Mouse (Mus musculus): ENCODE results near the gene Ccdc8. TPM values are rescaled to one million over a fixed set of nuclear protein-coding genes. Genes with fewer than 3 reads are reported as not detected.
A peak's percentile ranks its signal among the peaks of the same experiment; 100 is the strongest.
"Not testable (repeated sequence)": the region's sequence is repeated elsewhere in the genome, so short reads cannot be mapped to it uniquely, and the experiment has no call there.

Gene Ccdc8
- polyA plus RNA-seq, 1 experiment: 9.7 TPM

GRCm38 (mm10) chr7:16950861-16951635 is 41.5 kb upstream of the Ccdc8 start:
- Histone ChIP-seq H3ac (ENCODE audit: control insufficient read depth, insufficient read length, low read depth) (no peak overlapping the region), H3K4me3 (ENCODE audit: insufficient read depth, poor library complexity, severe bottlenecking) (no peak overlapping the region), H3K79me2 (ENCODE audit: control insufficient read depth, insufficient read depth) (no peaks in the 10 kb centered on the region), H3K79me3 (ENCODE audit: low read depth) (no peaks in the 10 kb centered on the region), H3K36me3 (ENCODE audit: control insufficient read depth, insufficient read depth) (no peaks in the 10 kb centered on the region), H3K27me3 (ENCODE audit: control insufficient read depth, insufficient read depth, insufficient read length) (no peaks in the 10 kb centered on the region)
- no peak for TF ChIP-seq MYOD1 (IDR thresholded peaks at IDR 0.05; ENCODE audit: control insufficient read depth, insufficient read length, low read depth)
- TF ChIP-seq CTCF (IDR thresholded peaks at IDR 0.05; ENCODE audit: control insufficient read depth, insufficient read depth, insufficient read length): peak; percentile 73

GRCm38 (mm10) chr7:16953776-16954175 is 38.7 kb upstream of the Ccdc8 start:
- not testable (repeated sequence) for H3K79me3 ChIP-seq (ENCODE audit: low read depth); H3K4me3 ChIP-seq (ENCODE audit: insufficient read depth, poor library complexity, severe bottlenecking); H3K27me3 ChIP-seq (ENCODE audit: control insufficient read depth, insufficient read depth, insufficient read length); H3K36me3 ChIP-seq (ENCODE audit: control insufficient read depth, insufficient read depth); H3ac ChIP-seq (ENCODE audit: control insufficient read depth, insufficient read length, low read depth); H3K79me2 ChIP-seq (ENCODE audit: control insufficient read depth, insufficient read depth)

- no peaks in the 10 kb centered on the region for H3K79me3 ChIP-seq (ENCODE audit: low read depth)
- H3K4me3 ChIP-seq (ENCODE audit: insufficient read depth, poor library complexity, severe bottlenecking): no peak overlapping the region
- H3K36me3 ChIP-seq (ENCODE audit: control insufficient read depth, insufficient read depth): no peaks in the 10 kb centered on the region
- H3K79me2 ChIP-seq (ENCODE audit: control insufficient read depth, insufficient read depth): no peaks in the 10 kb centered on the region
- no peak for TF ChIP-seq CEBPB (IDR thresholded peaks at IDR 0.05; ENCODE audit: low read depth)
- TF ChIP-seq MYOD1 (IDR thresholded peaks at IDR 0.05; ENCODE audit: control insufficient read depth, insufficient read length, low read depth): peak; percentile 80
- H3ac ChIP-seq (ENCODE audit: control insufficient read depth, insufficient read length, low read depth): no peak overlapping the region
- peaks cover 3% of the 10 kb centered on the region for H3K27me3 ChIP-seq (ENCODE audit: control insufficient read depth, insufficient read depth, insufficient read length)
Measured at GRCm38 (mm10) chr7:16955712-16956111, 36.8 kb upstream of the Ccdc8 start.

- no peaks in the 10 kb centered on the region for H3K79me2 ChIP-seq (ENCODE audit: control insufficient read depth, insufficient read depth)
- no peaks in the 10 kb centered on the region for H3K79me3 ChIP-seq (ENCODE audit: low read depth)
- no peak overlapping the region for H3ac ChIP-seq (ENCODE audit: control insufficient read depth, insufficient read length, low read depth)
- H3K4me3 ChIP-seq (ENCODE audit: insufficient read depth, poor library complexity, severe bottlenecking): no peak overlapping the region
- no peaks in the 10 kb centered on the region for H3K36me3 ChIP-seq (ENCODE audit: control insufficient read depth, insufficient read depth)
- peaks cover 3% of the 10 kb centered on the region for H3K27me3 ChIP-seq (ENCODE audit: control insufficient read depth, insufficient read depth, insufficient read length)
- TF ChIP-seq USF1 (IDR thresholded peaks at IDR 0.05; ENCODE audit: low read depth) (no peak), CEBPB (IDR thresholded peaks at IDR 0.05; ENCODE audit: low read depth) (no peak), MYOD1 (IDR thresholded peaks at IDR 0.05; ENCODE audit: control insufficient read depth, insufficient read length, low read depth) (no peak), MAX (IDR thresholded peaks at IDR 0.05) (no peak), MYOG (IDR thresholded peaks at IDR 0.05; ENCODE audit: control insufficient read depth, extremely low read depth, insufficient read length) (no peak), FOSL1 (IDR thresholded peaks at IDR 0.05; ENCODE audit: insufficient read depth, low read length, poor library complexity, severe bottlenecking) (no peak), CTCF (IDR thresholded peaks at IDR 0.05; ENCODE audit: control insufficient read depth, insufficient read depth, insufficient read length) (no peak)
Measured at GRCm38 (mm10) chr7:16956410-16957265, 35.9 kb upstream of the Ccdc8 start.

- no peaks in the 10 kb centered on the region for H3K79me3 ChIP-seq (ENCODE audit: low read depth)
- no peak within 1 kb of the TSS for H3ac ChIP-seq (ENCODE audit: control insufficient read depth, insufficient read length, low read depth)
- H3K27me3 ChIP-seq (ENCODE audit: control insufficient read depth, insufficient read depth, insufficient read length): peaks cover 3% of the 10 kb centered on the region
- no peak within 1 kb of the TSS for H3K4me3 ChIP-seq (ENCODE audit: insufficient read depth, poor library complexity, severe bottlenecking)
- no peaks in the 10 kb centered on the region for H3K36me3 ChIP-seq (ENCODE audit: control insufficient read depth, insufficient read depth)
- no peak for TF ChIP-seq MYOD1 (IDR thresholded peaks at IDR 0.05; ENCODE audit: control insufficient read depth, insufficient read length, low read depth)
- TF ChIP-seq FOSL1 (IDR thresholded peaks at IDR 0.05; ENCODE audit: insufficient read depth, low read length, poor library complexity, severe bottlenecking): no peak
- no peak for TF ChIP-seq CEBPB (IDR thresholded peaks at IDR 0.05; ENCODE audit: low read depth)
- TF ChIP-seq USF1 (IDR thresholded peaks at IDR 0.05; ENCODE audit: low read depth): no peak
- no peak for TF ChIP-seq MAX (IDR thresholded peaks at IDR 0.05)
- no peak for TF ChIP-seq CTCF (IDR thresholded peaks at IDR 0.05; ENCODE audit: control insufficient read depth, insufficient read depth, insufficient read length)
- no peak for TF ChIP-seq MYOG (IDR thresholded peaks at IDR 0.05; ENCODE audit: control insufficient read depth, extremely low read depth, insufficient read length)
- H3K79me2 ChIP-seq (ENCODE audit: control insufficient read depth, insufficient read depth): no peaks in the 10 kb centered on the region
Measured at GRCm38 (mm10) chr7:16959539-16960187, 32.8 kb upstream of the Ccdc8 start, which contains the start of gene Pnmal1. Gene Pnmal1, plus strand, starts transcription at chr7:16959679.

- Histone ChIP-seq H3K36me3 (ENCODE audit: control insufficient read depth, insufficient read depth) (no peaks in the 10 kb centered on the region), H3K79me2 (ENCODE audit: control insufficient read depth, insufficient read depth) (no peaks in the 10 kb centered on the region), H3K79me3 (ENCODE audit: low read depth) (no peaks in the 10 kb centered on the region), H3K4me3 (ENCODE audit: insufficient read depth, poor library complexity, severe bottlenecking) (no peak overlapping the region), H3K27me3 (ENCODE audit: control insufficient read depth, insufficient read depth, insufficient read length) (peaks cover 3% of the 10 kb centered on the region), H3ac (ENCODE audit: control insufficient read depth, insufficient read length, low read depth) (no peak overlapping the region)
- TF ChIP-seq FOSL1 (IDR thresholded peaks at IDR 0.05; ENCODE audit: insufficient read depth, low read length, poor library complexity, severe bottlenecking) (no peak), CTCF (IDR thresholded peaks at IDR 0.05; ENCODE audit: control insufficient read depth, insufficient read depth, insufficient read length) (no peak), MYOG (IDR thresholded peaks at IDR 0.05; ENCODE audit: control insufficient read depth, extremely low read depth, insufficient read length) (no peak), MYOD1 (IDR thresholded peaks at IDR 0.05; ENCODE audit: control insufficient read depth, insufficient read length, low read depth) (no peak), USF1 (IDR thresholded peaks at IDR 0.05; ENCODE audit: low read depth) (no peak), MAX (IDR thresholded peaks at IDR 0.05) (no peak), CEBPB (IDR thresholded peaks at IDR 0.05; ENCODE audit: low read depth) (no peak)
Measured at GRCm38 (mm10) chr7:16961678-16962077, 30.8 kb upstream of the Ccdc8 start.
